Mouse (Mus musculus) liver, embryonic 15.5 days (tissue): ENCODE data around the gene Zfp672. TPM values are rescaled to one million over a fixed set of nuclear protein-coding genes. Genes with fewer than 3 reads are reported as not detected.
A peak's percentile ranks its signal among the peaks of the same experiment; 100 is the strongest.

ENCODE experiments used
- ATAC-seq: fragments of 200-750 bp; cut with Nextera tagmentation; 2 replicates; pipeline ENCODE4 v1.8.0; 2017; ENCODE audit warnings: moderate number of reproducible peaks, mild to moderate bottlenecking, moderate library complexity; ENCODE audit not compliant: insufficient read depth
- H3K27ac ChIP-seq: fragments of 300-500 bp; sonication (generic); replicated peaks from 2 replicates; pipeline ENCODE4 v1.5.1; 2015; ENCODE audit warnings: mild to moderate bottlenecking, inconsistent platforms
- H3K27me3 ChIP-seq: fragments of 300-500 bp; sonication (generic); 2 replicates; pipeline ENCODE4 v1.6.1; 2015; ENCODE audit warnings: mild to moderate bottlenecking, inconsistent platforms
- H3K36me3 ChIP-seq: fragments of 300-500 bp; sonication (generic); replicated peaks from 2 replicates; pipeline ENCODE4 v1.6.1; 2015; ENCODE audit warnings: moderate library complexity, mild to moderate bottlenecking, inconsistent platforms
- H3K4me1 ChIP-seq: fragments of 300-500 bp; sonication (generic); replicated peaks from 2 replicates; pipeline ENCODE4 v1.6.1; 2015; ENCODE audit warnings: inconsistent platforms
- H3K4me2 ChIP-seq: fragments of 300-500 bp; sonication (generic); 2 replicates; pipeline ENCODE4 v1.6.1; 2015; ENCODE audit warnings: moderate library complexity, mild to moderate bottlenecking, inconsistent platforms
- H3K4me3 ChIP-seq: fragments of 300-500 bp; sonication (generic); replicated peaks from 2 replicates; pipeline ENCODE4 v1.5.1; 2015; ENCODE audit warnings: mild to moderate bottlenecking, inconsistent platforms
- H3K9ac ChIP-seq: fragments of 300-500 bp; sonication (generic); 2 replicates; pipeline ENCODE4 v1.6.1; 2015; ENCODE audit warnings: moderate library complexity, mild to moderate bottlenecking, inconsistent platforms
- H3K9me3 ChIP-seq: fragments of 300-500 bp; sonication (generic); replicated peaks from 2 replicates; pipeline ENCODE4 v1.6.1; 2016; ENCODE audit warnings: inconsistent platforms
- WGBS: fragments of 180-500 bp; shearing (Covaris S2); methylation state at CpG from one replicate; pipeline ENCODE4 v1.1.7; 2015; ENCODE audit warnings: mixed read lengths; ENCODE audit not compliant: insufficient replicate concordance; 5-methylcytosine and 5-hydroxymethylcytosine counted together
- polyA plus RNA-seq: library from polyadenylated mRNA; unstranded; fragments of >200 nt; fragmentation: Nextera tagmentation; extraction: Ambion mirVana; gene quantifications from 2 replicates; pipeline ENCODE4 v1.2.1, GENCODE M21; 2015

Zfp672 gene
- polyA plus RNA-seq, 1 experiment from 2014 or later = 35.0 TPM

GRCm38 (mm10) chr11:58324614-58325229 is 5.4 kb downstream of the Zfp672 start:
- Histone ChIP-seq H3K9ac (no peak overlapping the region), H3K9me3 (no peaks in the 10 kb centered on the region), H3K4me1 (peaks cover 58% of the 10 kb centered on the region), H3K27ac (peak overlapping the region; percentile 58), H3K4me2 (peak overlapping the region; percentile 32), H3K36me3 (peaks cover 38% of the 10 kb centered on the region), H3K4me3 (no peak overlapping the region), H3K27me3 (no peaks in the 10 kb centered on the region)
- ATAC-seq = no peak
- WGBS = 19% methylated on average over 3 of the region's 3 CpGs

- no peaks in the 10 kb centered on the region for H3K9me3 ChIP-seq
- peak overlapping the region; percentile 75 for H3K4me3 ChIP-seq
- H3K9ac ChIP-seq = peak overlapping the region; percentile 89
- H3K4me2 ChIP-seq = peak overlapping the region; percentile 93
- peaks cover 47% of the 10 kb centered on the region for H3K36me3 ChIP-seq
- no peaks in the 10 kb centered on the region for H3K27me3 ChIP-seq
- peaks cover 49% of the 10 kb centered on the region for H3K4me1 ChIP-seq
- ATAC-seq = 0 out of 2 replicates have a peak, but pooled peaks have one; percentile 0
- WGBS = 10% methylated on average over 24 of the region's 24 CpGs
- H3K27ac ChIP-seq = peak overlapping the region; percentile 98
These were observed 6.4 kb downstream of the Zfp672 start for GRCm38 (mm10) chr11:58323570-58324340.

GRCm38 (mm10) chr11:58322824-58323569 is 7.1 kb downstream of the Zfp672 start:
- ATAC-seq = peak; percentile 99
- H3K27me3 ChIP-seq = no peaks in the 10 kb centered on the region
- H3K4me3 ChIP-seq = peak overlapping the region; percentile 75
- no peaks in the 10 kb centered on the region for H3K9me3 ChIP-seq
- H3K4me1 ChIP-seq = peaks cover 42% of the 10 kb centered on the region
- H3K4me2 ChIP-seq = peak overlapping the region; percentile 93
- peak overlapping the region; percentile 98 for H3K27ac ChIP-seq
- peaks cover 52% of the 10 kb centered on the region for H3K36me3 ChIP-seq
- under 1% methylated on average over 62 of the region's 63 CpGs for WGBS
- H3K9ac ChIP-seq = peak overlapping the region; percentile 89

GRCm38 (mm10) chr11:58316768-58317390 is 13.3 kb downstream of the Zfp672 start:
- Histone ChIP-seq H3K4me2 (no peak overlapping the region), H3K4me1 (peaks cover 10% of the 10 kb centered on the region), H3K9ac (no peak overlapping the region), H3K27me3 (no peaks in the 10 kb centered on the region), H3K9me3 (no peaks in the 10 kb centered on the region), H3K4me3 (no peak overlapping the region), H3K27ac (no peak overlapping the region), H3K36me3 (peaks cover 83% of the 10 kb centered on the region)
- 84% methylated on average over 28 of the region's 28 CpGs for WGBS
- ATAC-seq = no peak

- Histone ChIP-seq H3K27ac (no peak overlapping the region), H3K36me3 (peaks cover 78% of the 10 kb centered on the region), H3K4me2 (no peak overlapping the region), H3K4me1 (peaks cover 4% of the 10 kb centered on the region), H3K27me3 (no peaks in the 10 kb centered on the region), H3K9ac (no peak overlapping the region), H3K9me3 (no peaks in the 10 kb centered on the region), H3K4me3 (no peak overlapping the region)
- peak; percentile 14; the same call in 1 of the 2 replicates for ATAC-seq
- 89% methylated on average over 17 of the region's 17 CpGs for WGBS
These were observed 13.8 kb downstream of the Zfp672 start for GRCm38 (mm10) chr11:58316344-58316743.

- Histone ChIP-seq H3K4me3 (no peak overlapping the region), H3K9me3 (no peaks in the 10 kb centered on the region), H3K4me1 (no peaks in the 10 kb centered on the region; the same call in 1 of the 2 replicates), H3K9ac (no peak overlapping the region), H3K36me3 (peaks cover 72% of the 10 kb centered on the region), H3K27me3 (no peaks in the 10 kb centered on the region), H3K27ac (no peak overlapping the region), H3K4me2 (no peak overlapping the region)
- ATAC-seq = no peak
- 87% methylated on average over 5 of the region's 5 CpGs for WGBS
These were observed 14.5 kb downstream of the Zfp672 start for GRCm38 (mm10) chr11:58315536-58316168.

GRCm38 (mm10) chr11:58314069-58314468 is 16.1 kb downstream of the Zfp672 start:
- 80% methylated on average over 6 of the region's 6 CpGs for WGBS
- H3K4me1 ChIP-seq = no peaks in the 10 kb centered on the region
- no peak overlapping the region for H3K27ac ChIP-seq
- no peak for ATAC-seq
- H3K27me3 ChIP-seq = no peaks in the 10 kb centered on the region
- H3K36me3 ChIP-seq = peaks cover 57% of the 10 kb centered on the region
- H3K9ac ChIP-seq = no peak overlapping the region
- no peak overlapping the region for H3K4me2 ChIP-seq
- no peaks in the 10 kb centered on the region for H3K9me3 ChIP-seq
- H3K4me3 ChIP-seq = no peak overlapping the region

GRCm38 (mm10) chr11:58308661-58309060 is 21.5 kb downstream of the Zfp672 start:
- Histone ChIP-seq H3K27ac (no peak overlapping the region), H3K36me3 (peaks cover 7% of the 10 kb centered on the region; the same call in 1 of the 2 replicates), H3K4me2 (no peak overlapping the region), H3K27me3 (no peaks in the 10 kb centered on the region), H3K4me3 (no peak overlapping the region), H3K9ac (no peak overlapping the region), H3K4me1 (peaks cover 35% of the 10 kb centered on the region), H3K9me3 (no peaks in the 10 kb centered on the region)
- ATAC-seq = no peak
- 85% methylated on average over 9 of the region's 9 CpGs for WGBS

- peak overlapping the region; percentile 71 for H3K9ac ChIP-seq
- H3K4me1 ChIP-seq = peaks cover 37% of the 10 kb centered on the region
- peak overlapping the region; percentile 70 for H3K4me3 ChIP-seq
- H3K36me3 ChIP-seq = peaks cover 3% of the 10 kb centered on the region; the same call in 1 of the 2 replicates
- ATAC-seq = peak; percentile 72
- under 1% methylated on average over 42 of the region's 42 CpGs for WGBS
- H3K27ac ChIP-seq = peak overlapping the region; percentile 77
- no peaks in the 10 kb centered on the region for H3K9me3 ChIP-seq
- peak overlapping the region; percentile 98 for H3K4me2 ChIP-seq
- H3K27me3 ChIP-seq = no peaks in the 10 kb centered on the region
These were observed 22.6 kb downstream of the Zfp672 start for GRCm38 (mm10) chr11:58307411-58308080.

- Histone ChIP-seq H3K9me3 (no peaks in the 10 kb centered on the region), H3K36me3 (peaks cover 3% of the 10 kb centered on the region; the same call in 1 of the 2 replicates), H3K4me2 (peak within 1 kb of the TSS; percentile 98), H3K27ac (peak within 1 kb of the TSS; percentile 77), H3K9ac (peak within 1 kb of the TSS; percentile 71), H3K4me3 (peak within 1 kb of the TSS; percentile 70), H3K27me3 (no peaks in the 10 kb centered on the region), H3K4me1 (peaks cover 37% of the 10 kb centered on the region)
- ATAC-seq = peak; percentile 50
- under 1% methylated on average over 34 of the region's 34 CpGs for WGBS
These were observed 23.3 kb downstream of the Zfp672 start, which contains the start of gene Zfp692 for GRCm38 (mm10) chr11:58306860-58307308. TSS of gene Zfp692 (plus strand) at chr11:58307069.
